Mouse (Mus musculus) neural tube, embryonic 11.5 days (tissue): ENCODE measurements around the gene Gm42957. TPM values are rescaled to one million over a fixed set of nuclear protein-coding genes. Genes with fewer than 3 reads are reported as not detected.
"Not testable (repeated sequence)": the region's sequence is repeated elsewhere in the genome, so short reads cannot be mapped to it uniquely, and the experiment has no call there.

Source experiments
- ATAC-seq: fragments of 200-750 bp; cut with Nextera tagmentation; 2 replicates; pipeline ENCODE4 v1.8.0; 2017; ENCODE audit warnings: moderate number of reproducible peaks, mild to moderate bottlenecking, moderate TSS enrichment, moderate library complexity; ENCODE audit not compliant: insufficient read depth, low FRiP score, low TSS enrichment
- DNase-seq: peaks from one replicate; pipeline ENCODE4 v3.0.0-alpha.2; 2015; ENCODE audit warnings: low spot score
- H3K27ac ChIP-seq: fragments of 300-500 bp; sonication (generic); 2 replicates; pipeline ENCODE4 v1.5.1; 2014; ENCODE audit warnings: low read depth, mild to moderate bottlenecking, low read length
- H3K27me3 ChIP-seq: fragments of 300-500 bp; sonication (generic); 2 replicates; pipeline ENCODE4 v1.6.1; 2014; ENCODE audit warnings: mild to moderate bottlenecking, low read length, mixed read lengths; ENCODE audit not compliant: control insufficient read depth, insufficient read depth
- H3K36me3 ChIP-seq: fragments of 300-500 bp; sonication (generic); 2 replicates; pipeline ENCODE4 v1.6.1; 2014; ENCODE audit warnings: mild to moderate bottlenecking, low read length, moderate library complexity, mixed read lengths; ENCODE audit not compliant: control insufficient read depth, insufficient read depth
- H3K4me1 ChIP-seq: fragments of 300-500 bp; sonication (generic); 2 replicates; pipeline ENCODE4 v1.6.1; 2014; ENCODE audit warnings: low read length, mixed read lengths; ENCODE audit not compliant: control insufficient read depth, insufficient read depth
- H3K4me2 ChIP-seq: fragments of 300-500 bp; sonication (generic); 2 replicates; pipeline ENCODE4 v1.6.1; 2014; ENCODE audit warnings: low read depth, mild to moderate bottlenecking, moderate library complexity
- H3K4me3 ChIP-seq: fragments of 300-500 bp; sonication (generic); 2 replicates; pipeline ENCODE4 v1.5.1; 2014; ENCODE audit warnings: low read depth, low read length
- H3K9ac ChIP-seq: fragments of 300-500 bp; sonication (generic); 2 replicates; pipeline ENCODE4 v1.6.1; 2014; ENCODE audit warnings: mild to moderate bottlenecking, low read length
- H3K9me3 ChIP-seq: fragments of 300-500 bp; sonication (generic); 2 replicates; pipeline ENCODE4 v1.6.1; 2016; ENCODE audit warnings: low read length; ENCODE audit not compliant: control insufficient read depth
- WGBS: fragments of 180-500 bp; shearing (Covaris S2); extraction: QIAGEN DNeasy Blood & Tissue Kit; methylation state at CpG from one replicate; pipeline ENCODE4 v1.1.7; 2014; 5-methylcytosine and 5-hydroxymethylcytosine counted together
- polyA plus RNA-seq: library from polyadenylated mRNA; unstranded; fragments of >200 nt; fragmentation: Nextera tagmentation; extraction: Ambion mirVana; gene quantifications from 2 replicates; pipeline ENCODE4 v1.2.1, GENCODE M21; 2014

Gm42957 gene
- polyA plus RNA-seq, 1 experiment from 2014 or later: not detected

- no peak overlapping the region; the same call in 1 of the 2 replicates for H3K9ac ChIP-seq
- H3K9me3 ChIP-seq: no peaks in the 10 kb centered on the region
- DNase-seq (no peak), ATAC-seq (no peak)
- peak overlapping the region; percentile 70 for H3K4me2 ChIP-seq
- peaks cover 4% of the 10 kb centered on the region for H3K4me1 ChIP-seq
- H3K27ac ChIP-seq: no peak overlapping the region
- peak overlapping the region; percentile 90; the same call in 1 of the 2 replicates for H3K4me3 ChIP-seq
- 0 out of 2 replicates have a peak, but pooled peaks cover 2% of the 10 kb centered on the region for H3K36me3 ChIP-seq
- no peaks in the 10 kb centered on the region for H3K27me3 ChIP-seq
- WGBS: 77% methylated on average over 11 of the region's 11 CpGs
These were observed 1.2 kb downstream of the Gm42957 start for GRCm38 (mm10) chr3:96636448-96636847.

GRCm38 (mm10) chr3:96639219-96639618 lies 3.9 kb downstream of the Gm42957 start:
- no peaks in the 10 kb centered on the region for H3K9me3 ChIP-seq
- DNase-seq (peak; percentile 47), ATAC-seq (no peak)
- H3K4me3 ChIP-seq: no peak overlapping the region
- H3K4me2 ChIP-seq: no peak overlapping the region
- H3K27ac ChIP-seq: no peak overlapping the region
- 87% methylated on average over 1 of the region's 1 CpGs for WGBS
- no peaks in the 10 kb centered on the region for H3K27me3 ChIP-seq
- H3K4me1 ChIP-seq: peaks cover 4% of the 10 kb centered on the region
- 0 out of 2 replicates have a peak, but pooled peaks cover 4% of the 10 kb centered on the region for H3K36me3 ChIP-seq
- H3K9ac ChIP-seq: no peak overlapping the region

GRCm38 (mm10) chr3:96645018-96645649 lies 9.9 kb downstream of the Gm42957 start, which contains the start of gene Itga10:
Itga10 (plus strand) TSS chr3:96645584.
- whole genome bisulfite sequencing: 69% methylated on average over 7 of the region's 7 CpGs
- no peak within 1 kb of the TSS for H3K4me3 ChIP-seq
- ATAC-seq: no peak
- H3K27ac ChIP-seq: no peak within 1 kb of the TSS
- DNase-seq: peak; percentile 51
- 0 out of 2 replicates have a peak, but pooled peaks cover 4% of the 10 kb centered on the region for H3K36me3 ChIP-seq
- no peaks in the 10 kb centered on the region for H3K4me1 ChIP-seq
- no peak within 1 kb of the TSS for H3K9ac ChIP-seq
- no peaks in the 10 kb centered on the region for H3K9me3 ChIP-seq
- H3K4me2 ChIP-seq: no peak within 1 kb of the TSS
- H3K27me3 ChIP-seq: no peaks in the 10 kb centered on the region

- Histone ChIP-seq H3K9ac (no peak overlapping the region), H3K4me3 (no peak overlapping the region), H3K36me3 (0 out of 2 replicates have a peak, but pooled peaks cover 2% of the 10 kb centered on the region), H3K27me3 (no peaks in the 10 kb centered on the region), H3K9me3 (no peaks in the 10 kb centered on the region), H3K4me1 (no peaks in the 10 kb centered on the region), H3K4me2 (no peak overlapping the region), H3K27ac (no peak overlapping the region)
- ATAC-seq (no peak), DNase-seq (no peak)
- 76% methylated on average over 3 of the region's 3 CpGs for WGBS
These were observed 12.1 kb downstream of the Gm42957 start for GRCm38 (mm10) chr3:96647365-96647764.

GRCm38 (mm10) chr3:96660901-96661300 lies 25.6 kb downstream of the Gm42957 start:
- whole genome bisulfite sequencing: 96% methylated on average over 2 of the region's 2 CpGs

GRCm38 (mm10) chr3:96662731-96663316 lies 27.6 kb downstream of the Gm42957 start:
- no peak for DNase-seq
- Histone ChIP-seq H3K4me2 (peak overlapping the region; percentile 45), H3K36me3 (no peaks in the 10 kb centered on the region), H3K4me3 (no peak overlapping the region), H3K27ac (no peak overlapping the region), H3K4me1 (no peaks in the 10 kb centered on the region), H3K9ac (no peak overlapping the region), H3K27me3 (no peaks in the 10 kb centered on the region), H3K9me3 (no peaks in the 10 kb centered on the region)
- 49% methylated on average over 8 of the region's 8 CpGs for WGBS
- ATAC-seq: no peak

More at GRCm38 (mm10) chr3:96660901-96661300, 25.6 kb downstream of the Gm42957 start:
- no peaks in the 10 kb centered on the region for H3K9me3 ChIP-seq
- no peak overlapping the region for H3K4me2 ChIP-seq
- ATAC-seq (no peak), DNase-seq (no peak)
- no peak overlapping the region for H3K4me3 ChIP-seq
- H3K27ac ChIP-seq: no peak overlapping the region
- H3K9ac ChIP-seq: no peak overlapping the region
- no peaks in the 10 kb centered on the region for H3K27me3 ChIP-seq
- H3K4me1 ChIP-seq: no peaks in the 10 kb centered on the region
- no peaks in the 10 kb centered on the region for H3K36me3 ChIP-seq

GRCm38 (mm10) chr3:96663432-96664239 lies 28.4 kb downstream of the Gm42957 start:
- Histone ChIP-seq H3K27me3 (no peaks in the 10 kb centered on the region), H3K4me2 (peak overlapping the region; percentile 45), H3K9ac (no peak overlapping the region), H3K4me1 (no peaks in the 10 kb centered on the region), H3K4me3 (no peak overlapping the region), H3K9me3 (no peaks in the 10 kb centered on the region), H3K27ac (no peak overlapping the region), H3K36me3 (no peaks in the 10 kb centered on the region)
- 7% methylated on average over 15 of the region's 18 CpGs for WGBS
- DNase-seq: peak; percentile 88
- peak; percentile 72; the same call in 1 of the 2 replicates for ATAC-seq

GRCm38 (mm10) chr3:96665732-96666363 lies 30.6 kb downstream of the Gm42957 start:
- H3K27me3 ChIP-seq, ATAC-seq, H3K36me3 ChIP-seq, H3K9me3 ChIP-seq, DNase-seq, H3K4me2 ChIP-seq, H3K4me3 ChIP-seq, H3K9ac ChIP-seq, H3K27ac ChIP-seq, H3K4me1 ChIP-seq: not testable (repeated sequence)
- 90% methylated on average over 7 of the region's 7 CpGs for WGBS
